Comparison of ENCODE assay signal across 8 mouse cellular contexts in the genomic region with DNA sequence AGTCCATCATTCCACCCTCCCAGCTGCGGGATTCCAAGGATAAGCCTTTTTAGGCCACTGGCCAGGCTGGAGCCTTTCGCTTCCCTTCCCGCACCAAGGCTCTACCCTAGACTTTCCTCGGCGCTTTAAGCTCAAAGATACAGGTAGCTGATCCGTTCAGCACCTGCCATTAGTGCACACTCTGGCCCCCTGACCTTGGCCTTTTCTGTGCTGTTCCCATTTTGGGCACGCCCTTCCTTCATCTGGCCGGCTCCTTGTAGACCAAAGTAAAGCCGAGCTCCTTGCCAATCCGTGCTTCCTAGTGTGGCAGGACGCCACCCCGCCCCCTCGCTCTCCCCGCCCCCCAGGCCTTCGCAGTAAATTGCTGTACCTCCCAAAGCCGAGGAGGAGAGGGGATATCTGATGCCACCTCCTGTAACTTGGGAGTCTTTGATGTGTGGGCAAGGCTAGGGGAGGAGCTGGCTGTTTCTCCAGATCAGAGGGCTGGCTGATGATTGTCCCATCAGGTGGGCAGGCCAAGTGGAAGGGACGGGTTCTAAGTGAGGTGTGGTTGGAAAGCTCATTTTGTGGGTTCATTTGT. TPM values are rescaled to one million over a fixed set of nuclear protein-coding genes. Genes with fewer than 3 reads are reported as not detected.
A peak's percentile ranks its signal among the peaks of the same experiment; 100 is the strongest.
DNase-seq lines count a peak whose midpoint lies in the region; ATAC-seq lines count a peak whose summit lies in the region.

No protein-coding gene starts in this region.

- no peaks in the 10 kb centered on the region for H3K9me3 ChIP-seq in heart, embryonic 13.5 days
- H3K9me3 ChIP-seq in embryonic facial prominence, embryonic 13.5 days: no peaks in the 10 kb centered on the region
- H3K9me3 ChIP-seq in limb, embryonic 15.5 days: no peaks in the 10 kb centered on the region

- 1% methylated on average over 17 of the region's 17 CpGs for WGBS in heart, embryonic 13.5 days
- WGBS in embryonic facial prominence, embryonic 13.5 days: 1% methylated on average over 17 of the region's 17 CpGs
- 1% methylated on average over 17 of the region's 17 CpGs for WGBS in limb, embryonic 15.5 days

- DNase-seq in heart, adult 18-20 months: no peak
- DNase-seq in ES-CJ7 (ENCODE audit: low read depth, low spot score): peak; percentile 92
- no peak for DNase-seq in urinary bladder, postnatal 36 days (ENCODE audit: low spot score in 2 of 2)
- DNase-seq in gastrocnemius, adult 8-10 months (ENCODE audit: low spot score in 2 of 2): no peak

- H3K9ac ChIP-seq in heart, embryonic 13.5 days: no peak overlapping the region
- no peak overlapping the region for H3K9ac ChIP-seq in embryonic facial prominence, embryonic 13.5 days
- no peak overlapping the region for H3K9ac ChIP-seq in limb, embryonic 15.5 days

- H3K27me3 ChIP-seq in heart, embryonic 13.5 days (replicated peaks): peaks cover 93% of the 10 kb centered on the region
- peaks cover 78% of the 10 kb centered on the region for H3K27me3 ChIP-seq in embryonic facial prominence, embryonic 13.5 days
- peaks cover 82% of the 10 kb centered on the region for H3K27me3 ChIP-seq in limb, embryonic 15.5 days

- H3K4me1 ChIP-seq in heart, embryonic 13.5 days: peaks cover 16% of the 10 kb centered on the region
- peaks cover 15% of the 10 kb centered on the region for H3K4me1 ChIP-seq in embryonic facial prominence, embryonic 13.5 days
- peaks cover 19% of the 10 kb centered on the region for H3K4me1 ChIP-seq in limb, embryonic 15.5 days

- H3K4me2 ChIP-seq in heart, embryonic 13.5 days: peak overlapping the region; percentile 100
- peak overlapping the region; percentile 99 for H3K4me2 ChIP-seq in embryonic facial prominence, embryonic 13.5 days
- H3K4me2 ChIP-seq in limb, embryonic 15.5 days: peak overlapping the region; percentile 98

- no peaks in the 10 kb centered on the region for H3K36me3 ChIP-seq in heart, embryonic 13.5 days
- no peaks in the 10 kb centered on the region for H3K36me3 ChIP-seq in embryonic facial prominence, embryonic 13.5 days
- H3K36me3 ChIP-seq in limb, embryonic 15.5 days: no peaks in the 10 kb centered on the region

- ATAC-seq in heart, embryonic 13.5 days (ENCODE audit: extremely low read depth, insufficient number of reproducible peaks, low FRiP score, low TSS enrichment): no peak
- 0 out of 2 replicates have a peak, but pooled peaks have one; percentile 40 for ATAC-seq in embryonic facial prominence, embryonic 13.5 days (ENCODE audit: insufficient number of reproducible peaks, insufficient read depth, low FRiP score, low TSS enrichment, low read depth)
- no peak for ATAC-seq in limb, embryonic 15.5 days (ENCODE audit: insufficient number of reproducible peaks, low FRiP score, low TSS enrichment, low read depth)
- ATAC-seq in inflammation-experienced regulatory T-cells, adult 6 months: no peak

- no peak overlapping the region for H3K27ac ChIP-seq in heart, embryonic 13.5 days (replicated peaks)
- H3K27ac ChIP-seq in embryonic facial prominence, embryonic 13.5 days: no peak overlapping the region
- H3K27ac ChIP-seq in limb, embryonic 15.5 days: no peak overlapping the region

- peak overlapping the region; percentile 70 for H3K4me3 ChIP-seq in heart, embryonic 13.5 days
- peak overlapping the region; percentile 57 for H3K4me3 ChIP-seq in embryonic facial prominence, embryonic 13.5 days
- peak overlapping the region; percentile 54 for H3K4me3 ChIP-seq in limb, embryonic 15.5 days

RNA-seq across cellular contexts. Expression of a gene that starts 40.4 kb away (rescaled TPM):
- 23.1 and 23.9 TPM in 2 replicates for polyA plus RNA-seq in heart, embryonic 13.5 days (2015; fragmentation: Nextera tagmentation; extraction: Ambion mirVana)
- total RNA-seq in heart, adult 18-20 months (2021): 10 to 100 TPM; 84.6 to 86.4 TPM
- polyA plus RNA-seq in embryonic facial prominence, embryonic 13.5 days (2015; fragmentation: Nextera tagmentation; extraction: Ambion mirVana): 7.9 and 9.2 TPM in 2 replicates
- 11.6 and 13.3 TPM in 2 replicates for polyA plus RNA-seq in limb, embryonic 15.5 days (2015; fragmentation: Nextera tagmentation; extraction: Ambion mirVana)
- total RNA-seq in gastrocnemius, adult 8-10 months (2022): 10 to 100 TPM; 51.3 to 68.1 (median 58.9) TPM
- 1 to 10 TPM in 2 of 3 experiments, under 1 TPM in 1; 0.68 to 1.5 (median 1.2) TPM for polyA plus RNA-seq in inflammation-experienced regulatory T-cells, adult 6 months (2017; shearing (Covaris generic))

RNA-seq across cellular contexts. Expression of a gene that starts 55.8 kb away (rescaled TPM):
- polyA plus RNA-seq in heart, embryonic 13.5 days (2015; fragmentation: Nextera tagmentation; extraction: Ambion mirVana): not detected in 2 replicates
- total RNA-seq in heart, adult 18-20 months (2021): under 1 TPM in 1 of 2 experiments, not detected in 1; 0.08 TPM
- not detected in 2 replicates for polyA plus RNA-seq in embryonic facial prominence, embryonic 13.5 days (2015; fragmentation: Nextera tagmentation; extraction: Ambion mirVana)
- polyA plus RNA-seq in limb, embryonic 15.5 days (2015; fragmentation: Nextera tagmentation; extraction: Ambion mirVana): 0.05 and 0.12 TPM in 2 replicates
- total RNA-seq in gastrocnemius, adult 8-10 months (2022): not detected
- polyA plus RNA-seq in inflammation-experienced regulatory T-cells, adult 6 months (2017; shearing (Covaris generic)): 1 to 10 TPM in 2 of 3 experiments, under 1 TPM in 1; 0.30 to 2.4 (median 2.2) TPM
